Mouse (Mus musculus) A20 (cell line): Measurements from ENCODE around the gene Gm47289.

ENCODE experiments used
- DNase-seq: peaks from one replicate; pipeline ENCODE4 v3.0.0-alpha.2; 2011; ENCODE audit warnings: low read depth, low spot score

Gene Gm47289

GRCm38 (mm10) chr9:119158861-119159260 is at the start of gene Gm47289:
TSS of gene Gm47289 (plus strand) at chr9:119159161.
- DNase-seq: no peak

GRCm38 (mm10) chr9:119109685-119110353 is 49.1 kb upstream of the Gm47289 start:
- no peak for DNase-seq

- DNase-seq: no peak
Measured at GRCm38 (mm10) chr9:119110640-119111039, 48.3 kb upstream of the Gm47289 start.

GRCm38 (mm10) chr9:119114911-119115310 is 44.0 kb upstream of the Gm47289 start:
- DNase-seq: no peak

GRCm38 (mm10) chr9:119119409-119120167 is 39.4 kb upstream of the Gm47289 start:
- peak; percentile 6 for DNase-seq

GRCm38 (mm10) chr9:119120168-119120560 is 38.8 kb upstream of the Gm47289 start:
- no peak for DNase-seq

- no peak for DNase-seq
Measured at GRCm38 (mm10) chr9:119122596-119123369, 36.2 kb upstream of the Gm47289 start.

GRCm38 (mm10) chr9:119128436-119129181 is 30.4 kb upstream of the Gm47289 start:
- no peak for DNase-seq

- DNase-seq: no peak
Measured at GRCm38 (mm10) chr9:119130692-119131091, 28.3 kb upstream of the Gm47289 start.

- DNase-seq: no peak
Measured at GRCm38 (mm10) chr9:119138836-119139235, 20.1 kb upstream of the Gm47289 start.

GRCm38 (mm10) chr9:119142066-119142465 is 16.9 kb upstream of the Gm47289 start:
- no peak for DNase-seq

GRCm38 (mm10) chr9:119143372-119143771 is 15.6 kb upstream of the Gm47289 start:
- DNase-seq: no peak

- no peak for DNase-seq
Measured at GRCm38 (mm10) chr9:119144696-119145095, 14.3 kb upstream of the Gm47289 start.

GRCm38 (mm10) chr9:119145137-119145536 is 13.8 kb upstream of the Gm47289 start:
- no peak for DNase-seq

- DNase-seq: no peak
Measured at GRCm38 (mm10) chr9:119145638-119146037, 13.3 kb upstream of the Gm47289 start.

- DNase-seq: no peak
Measured at GRCm38 (mm10) chr9:119146098-119146770, 12.7 kb upstream of the Gm47289 start.

- peak; percentile 32 for DNase-seq
Measured at GRCm38 (mm10) chr9:119149601-119150000, 9.4 kb upstream of the Gm47289 start.

GRCm38 (mm10) chr9:119151751-119152150 is 7.2 kb upstream of the Gm47289 start:
- no peak for DNase-seq

- no peak for DNase-seq
Measured at GRCm38 (mm10) chr9:119155416-119155815, 3.5 kb upstream of the Gm47289 start.

- DNase-seq: no peak
Measured at GRCm38 (mm10) chr9:119155826-119156225, 3.1 kb upstream of the Gm47289 start.
